Mouse (Mus musculus) bone marrow macrophage, adult 2 months (primary cell): ENCODE data around the gene Cox10.

ENCODE experiments used
- CTCF ChIP-seq: IDR thresholded peaks from 2 replicates; pipeline ENCODE4 v1.5.1; 2012; ENCODE audit warnings: low read depth, mild to moderate bottlenecking, low read length, moderate library complexity
- POLR2A ChIP-seq: IDR thresholded peaks from 2 replicates; pipeline ENCODE4 v1.6.1; 2012; ENCODE audit warnings: mild to moderate bottlenecking, low read depth, low read length, borderline replicate concordance

DNA sequence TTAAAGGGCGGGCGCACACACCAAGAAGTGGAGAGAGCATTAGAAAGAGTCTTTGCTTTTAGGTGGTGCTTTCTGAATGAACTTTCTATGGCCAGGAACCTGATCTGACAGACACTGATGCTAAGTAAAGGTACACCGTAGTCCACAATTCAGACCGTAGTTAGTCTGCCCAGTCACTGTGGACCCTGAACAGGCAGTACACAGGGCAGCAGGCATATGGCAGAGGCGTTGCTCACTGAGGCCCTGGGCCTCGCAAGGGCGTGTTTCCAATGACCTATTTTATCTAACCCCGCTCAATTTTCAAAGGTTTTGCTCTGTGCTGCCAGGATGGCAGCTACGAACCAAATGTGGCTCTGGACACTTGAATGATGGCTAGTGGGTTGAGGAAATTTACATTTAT lies 107.8 kb downstream of the Cox10 start:
- TF ChIP-seq CTCF (no peak), POLR2A (no peak)
